Mouse (Mus musculus): ENCODE measurements at regions not wholly inside any gene's neighbourhood (a gene's known extent, or its start where the extent isn't known, plus 50 kb on each side); places are given as distances from the start of the nearest gene placed in this dataset.
"Not testable (repeated sequence)": the region's sequence is repeated elsewhere in the genome, so short reads cannot be mapped to it uniquely, and the experiment has no call there.

DNA sequence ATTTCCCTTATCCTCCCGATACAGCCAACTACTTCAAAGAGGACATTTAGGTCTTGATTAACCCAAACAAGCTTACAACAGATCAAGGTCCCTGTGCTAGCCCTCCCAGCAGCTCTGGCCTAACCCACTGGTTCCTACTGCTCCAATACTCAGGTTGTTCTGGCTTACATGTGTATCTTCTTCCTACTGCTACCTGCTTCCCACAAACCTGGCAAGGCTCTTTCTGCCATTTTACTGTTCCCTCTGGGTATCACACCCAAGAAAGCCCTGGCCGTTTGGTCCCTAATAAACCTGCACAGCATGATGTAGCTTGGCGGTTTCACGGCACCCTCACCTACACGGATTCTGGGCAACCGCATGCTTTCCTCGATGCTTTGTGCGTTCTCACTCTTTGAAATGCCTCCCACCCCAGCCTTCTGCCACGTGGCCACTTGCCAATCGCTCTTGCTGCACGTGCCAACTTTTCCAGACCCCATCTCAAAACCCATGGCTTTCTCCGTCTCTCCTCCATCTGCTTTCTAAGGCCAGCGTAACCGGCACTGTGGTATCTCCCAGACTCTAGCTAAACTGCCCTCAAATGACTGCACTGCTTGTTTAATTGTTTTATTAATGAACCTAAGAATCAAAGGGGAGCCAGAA lies 758.4 kb upstream of the Map3k7 start:
- ATAC-seq (ENCODE audit: poor library complexity, severe bottlenecking) = no peak

DNA sequence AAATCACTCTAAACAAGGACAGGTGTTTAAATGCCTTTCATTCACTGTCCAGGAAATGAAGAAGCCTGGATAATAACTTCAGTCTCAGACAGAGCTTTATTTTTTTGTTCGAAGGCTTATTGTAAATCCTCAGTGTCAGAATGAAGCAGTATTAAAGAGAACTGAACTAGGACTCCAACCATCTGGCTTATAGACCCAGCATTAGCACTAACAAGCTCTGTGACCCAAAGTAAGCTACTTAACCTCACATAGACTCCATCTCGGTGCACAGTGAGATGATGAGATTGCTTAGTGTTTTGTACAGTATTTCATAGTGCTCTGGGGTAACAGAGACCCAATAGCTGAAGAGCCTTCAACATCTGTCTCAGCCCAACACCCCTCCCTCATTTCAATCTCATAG lies 738.2 kb upstream of the Map3k7 start:
- no peak for ATAC-seq (ENCODE audit: poor library complexity, severe bottlenecking)

DNA sequence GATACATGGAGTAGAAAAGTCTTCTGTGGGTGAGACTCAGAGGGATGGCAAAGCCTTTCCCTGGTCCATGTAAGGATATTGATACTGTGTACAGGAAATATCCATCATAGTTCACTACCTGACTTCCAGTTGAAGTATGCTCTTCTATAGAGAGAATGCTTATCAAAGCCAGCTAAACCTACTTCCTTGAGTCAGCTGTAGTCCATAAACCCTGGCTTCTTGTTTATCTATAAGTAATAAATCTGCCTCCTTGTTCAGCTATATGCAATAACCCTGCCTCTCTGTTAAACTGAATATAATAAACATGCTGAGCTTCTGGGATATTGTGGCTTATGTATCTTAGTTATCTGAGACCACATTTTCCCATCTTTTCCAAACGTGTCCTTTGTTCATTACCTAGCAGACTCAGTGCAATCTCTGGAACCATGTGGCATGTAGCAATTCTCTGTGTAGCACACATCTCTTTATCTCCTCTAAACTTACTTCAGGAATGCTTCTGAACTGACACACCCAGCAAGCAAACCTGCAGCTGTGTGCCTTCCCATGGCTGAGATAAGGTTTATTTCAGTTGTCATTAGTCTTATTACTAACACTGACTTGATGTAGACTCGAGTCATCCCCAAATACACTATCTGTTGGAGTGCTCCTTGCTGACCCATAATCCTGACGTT lies 694.9 kb upstream of the Map3k7 start:
- ATAC-seq (ENCODE audit: poor library complexity, severe bottlenecking) = no peak

DNA sequence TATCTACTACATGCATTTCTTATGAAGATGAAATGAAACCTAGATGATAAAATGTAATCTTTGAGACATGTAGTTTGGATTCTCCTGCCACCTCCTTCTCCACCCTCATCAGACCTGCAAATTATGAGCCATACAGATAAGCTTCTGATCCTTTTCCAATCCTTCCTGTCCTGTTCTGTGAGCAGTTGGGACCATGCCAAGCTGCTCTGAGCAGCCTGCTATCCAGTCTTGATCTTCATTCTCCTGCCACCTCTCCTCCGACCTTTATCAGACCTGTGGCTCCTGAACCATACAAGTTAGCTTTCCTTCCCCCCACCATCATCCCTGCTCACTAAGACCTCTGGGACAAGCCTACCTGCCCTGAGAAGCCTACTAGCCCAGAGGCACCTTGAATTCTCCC lies 689.8 kb upstream of the Map3k7 start:
- no peak for ATAC-seq (ENCODE audit: poor library complexity, severe bottlenecking)

DNA sequence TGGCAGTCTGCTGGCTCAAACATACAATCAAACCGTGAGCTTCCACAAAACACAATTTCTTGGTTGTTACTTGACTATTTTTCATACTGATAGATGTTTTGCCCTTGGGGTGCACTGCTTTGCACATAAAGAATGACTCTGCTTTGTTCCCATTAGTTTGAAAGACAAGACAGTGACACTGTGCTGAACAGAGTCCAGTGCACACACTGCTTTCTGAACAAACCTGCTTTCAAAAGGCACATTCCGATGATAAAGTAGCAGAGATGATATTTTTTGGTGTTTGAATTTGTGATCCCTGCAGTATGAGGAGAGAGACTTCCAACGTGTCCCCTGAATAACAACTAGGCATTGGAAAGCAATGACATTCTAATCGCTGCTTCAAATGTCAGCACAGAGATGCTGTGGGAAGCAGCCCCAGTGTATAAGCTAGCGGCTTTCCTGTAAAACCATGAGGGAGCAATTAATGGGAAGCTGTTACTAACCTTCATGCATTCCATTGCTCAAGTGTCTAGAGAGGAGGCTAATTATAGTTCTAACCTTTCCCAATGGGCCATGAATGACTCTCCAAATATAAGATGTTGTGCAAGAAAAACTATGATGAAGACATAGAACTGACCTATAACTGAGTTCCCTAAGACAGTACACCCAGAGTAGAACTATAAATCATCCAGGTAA lies 673.5 kb upstream of the Map3k7 start:
- no peak for ATAC-seq (ENCODE audit: poor library complexity, severe bottlenecking)

DNA sequence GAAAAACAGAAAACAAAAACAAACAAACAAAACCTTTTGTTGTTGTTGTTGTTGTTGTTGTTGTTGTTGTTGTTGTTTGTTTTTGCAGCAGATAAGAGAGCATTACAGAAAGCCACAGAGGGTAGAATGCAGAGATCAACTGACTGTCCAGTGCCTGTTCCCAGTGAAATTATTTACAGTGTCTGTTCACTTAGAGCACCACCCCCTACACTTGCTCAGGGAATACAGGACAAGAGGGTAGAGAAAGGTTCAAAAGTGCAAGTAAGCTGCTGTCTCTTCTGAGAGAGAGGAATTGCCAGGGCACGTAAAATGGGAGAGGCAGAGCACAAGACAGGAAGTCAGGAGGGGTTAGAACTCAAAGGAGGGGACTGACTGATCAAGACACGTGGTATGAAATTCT lies 670.1 kb upstream of the Map3k7 start:
- ATAC-seq (ENCODE audit: poor library complexity, severe bottlenecking) = no peak

DNA sequence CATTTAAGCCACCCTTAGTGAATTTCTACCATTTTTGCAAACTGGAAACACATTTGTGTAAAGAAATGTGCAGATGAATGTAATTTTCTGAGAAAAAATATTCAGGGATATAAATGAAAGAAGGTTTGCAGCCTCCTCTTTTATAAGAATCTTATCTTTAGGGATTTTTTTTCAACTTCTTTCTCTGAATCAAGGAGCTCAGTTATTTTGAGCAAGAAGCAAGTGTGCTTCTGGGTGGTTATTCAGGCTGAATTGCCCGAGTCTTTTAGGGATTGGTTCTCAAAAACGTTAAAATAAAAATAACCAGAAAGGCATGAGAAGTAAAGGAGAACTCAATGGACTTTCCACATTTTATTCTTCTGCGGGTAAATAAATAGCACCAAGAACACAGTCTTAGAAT lies 666.0 kb upstream of the Map3k7 start:
- no peak for ATAC-seq (ENCODE audit: poor library complexity, severe bottlenecking)

DNA sequence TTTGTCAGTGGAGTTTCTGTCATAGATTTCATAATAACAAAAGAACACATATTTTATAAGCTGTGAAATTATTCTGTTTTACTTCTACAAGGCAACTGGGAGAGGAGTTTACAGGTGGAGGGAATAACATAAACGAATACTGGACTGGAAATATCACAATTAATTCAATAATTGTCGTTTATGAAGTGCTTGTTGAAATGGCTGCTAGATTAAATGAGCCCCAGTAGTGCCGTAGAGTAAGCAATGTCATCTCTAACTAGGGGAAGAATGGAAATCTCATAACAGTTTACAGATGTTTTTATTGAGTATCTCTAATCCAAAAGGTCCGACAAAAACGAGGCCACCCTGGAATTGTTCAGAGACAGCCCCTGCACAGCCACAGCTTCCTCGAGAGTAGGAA lies 644.6 kb upstream of the Map3k7 start:
- ATAC-seq (ENCODE audit: poor library complexity, severe bottlenecking) = no peak

DNA sequence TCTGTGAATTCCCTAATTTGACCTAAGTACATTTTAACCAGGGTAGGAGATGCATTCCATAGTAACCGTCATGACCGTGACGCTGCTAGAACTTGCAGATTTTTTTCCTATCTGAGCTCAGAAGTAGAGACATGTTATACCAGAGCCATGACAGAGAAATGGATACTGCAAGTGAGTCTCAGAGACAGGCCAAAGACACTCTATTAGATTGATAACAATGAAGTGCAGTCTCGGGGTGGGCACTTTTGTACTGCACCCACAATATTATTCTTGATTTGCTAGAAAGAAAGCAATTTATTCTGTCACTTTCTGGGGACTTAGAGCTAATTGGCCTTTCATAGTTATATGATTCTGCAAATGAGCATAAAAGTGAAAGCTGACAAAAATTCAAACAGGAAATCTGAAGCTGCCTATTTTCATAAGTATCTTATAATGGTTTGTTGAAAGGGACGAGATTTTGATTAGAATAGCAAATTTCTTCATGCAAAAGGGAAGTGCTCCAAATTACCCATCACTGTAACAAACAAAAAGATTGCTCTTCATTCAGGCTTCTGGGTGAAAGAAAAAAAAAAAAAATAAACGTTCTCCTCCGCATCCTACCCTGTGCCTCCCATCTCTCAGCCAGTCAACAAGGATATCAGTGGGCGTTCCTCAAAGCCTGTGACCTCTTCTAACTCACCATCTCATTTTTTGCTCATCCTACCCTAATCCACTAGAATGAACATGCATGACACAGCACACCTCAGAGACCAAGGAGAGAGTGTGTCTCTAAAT lies 643.0 kb upstream of the Map3k7 start:
- no peak for ATAC-seq (ENCODE audit: poor library complexity, severe bottlenecking)

DNA sequence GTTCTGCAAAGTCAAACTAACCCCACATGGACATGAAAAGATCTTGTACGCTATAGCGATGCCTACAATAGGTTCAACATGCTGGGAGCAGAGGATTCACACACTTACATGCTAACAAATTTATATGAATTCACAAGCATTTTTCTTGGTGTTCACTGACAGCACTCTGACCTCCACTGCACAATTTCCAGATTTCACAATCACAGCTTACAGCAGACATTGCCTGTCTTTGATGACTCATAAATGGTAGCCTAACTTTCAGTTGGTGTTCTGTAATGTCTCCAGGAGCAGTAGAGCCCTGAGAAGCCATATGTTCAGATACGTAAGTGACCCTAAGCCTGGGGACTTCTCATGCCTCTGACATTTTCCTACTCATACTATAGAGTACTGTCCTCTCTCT lies 640.1 kb upstream of the Map3k7 start:
- ATAC-seq (ENCODE audit: poor library complexity, severe bottlenecking) = no peak

DNA sequence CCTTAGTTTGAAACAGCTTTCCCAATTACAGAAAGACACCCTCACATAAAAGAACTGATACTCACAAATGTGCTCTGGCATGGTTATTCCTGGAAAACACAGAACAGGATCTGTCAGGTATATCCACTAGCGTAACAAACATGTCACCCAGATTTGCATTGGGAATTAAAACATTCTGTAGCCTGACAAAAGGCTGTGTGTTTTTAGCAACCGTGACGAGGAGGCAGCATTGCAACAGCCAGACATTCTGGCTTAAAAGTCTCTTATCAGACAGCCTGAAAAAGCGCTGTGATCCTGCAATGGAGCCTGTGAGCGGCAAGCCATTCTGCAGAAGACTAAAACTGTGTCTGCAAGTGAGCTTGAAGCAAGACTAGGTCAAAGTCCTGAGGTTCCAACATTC lies 635.1 kb upstream of the Map3k7 start:
- ATAC-seq (ENCODE audit: poor library complexity, severe bottlenecking) = no peak

DNA sequence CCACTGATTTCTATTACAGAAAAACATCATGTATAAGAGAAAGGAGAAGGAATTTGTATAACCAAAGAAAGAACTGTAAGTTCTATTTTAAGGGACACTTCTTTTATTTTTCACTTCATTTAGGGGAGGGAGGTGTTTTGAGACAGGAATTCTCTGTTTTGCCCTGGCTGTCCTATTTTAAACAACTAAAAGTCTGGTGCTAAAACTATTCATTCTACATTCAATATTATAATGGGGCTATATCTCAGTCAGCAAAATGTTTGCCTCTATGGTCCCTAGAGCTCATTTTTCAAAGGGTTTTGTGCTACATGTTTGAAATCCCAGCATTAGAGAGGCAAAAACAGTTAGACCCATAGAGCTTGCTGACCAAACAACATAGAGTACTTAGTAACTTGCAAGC lies 632.8 kb upstream of the Map3k7 start:
- ATAC-seq (ENCODE audit: poor library complexity, severe bottlenecking) = no peak

DNA sequence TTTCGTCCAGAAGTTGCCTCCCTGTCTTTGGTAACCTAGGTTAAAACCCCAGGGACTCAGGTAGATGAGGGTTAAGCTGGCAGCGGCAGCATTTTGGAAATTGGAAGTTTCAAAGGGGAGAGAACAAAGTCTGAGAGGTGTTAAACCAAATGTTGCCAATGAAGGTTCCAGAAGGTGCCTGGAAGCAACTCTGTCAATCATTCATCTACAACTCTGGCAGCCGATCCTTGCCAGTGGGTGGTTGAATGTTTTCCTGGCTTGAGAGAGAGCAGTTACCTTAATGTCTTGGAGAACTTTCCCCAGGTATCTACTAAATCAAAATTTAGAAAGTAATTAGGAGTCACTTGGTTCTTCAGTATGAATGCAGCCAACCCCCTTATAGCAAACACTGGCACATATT lies 628.2 kb upstream of the Map3k7 start:
- ATAC-seq (ENCODE audit: poor library complexity, severe bottlenecking) = no peak

DNA sequence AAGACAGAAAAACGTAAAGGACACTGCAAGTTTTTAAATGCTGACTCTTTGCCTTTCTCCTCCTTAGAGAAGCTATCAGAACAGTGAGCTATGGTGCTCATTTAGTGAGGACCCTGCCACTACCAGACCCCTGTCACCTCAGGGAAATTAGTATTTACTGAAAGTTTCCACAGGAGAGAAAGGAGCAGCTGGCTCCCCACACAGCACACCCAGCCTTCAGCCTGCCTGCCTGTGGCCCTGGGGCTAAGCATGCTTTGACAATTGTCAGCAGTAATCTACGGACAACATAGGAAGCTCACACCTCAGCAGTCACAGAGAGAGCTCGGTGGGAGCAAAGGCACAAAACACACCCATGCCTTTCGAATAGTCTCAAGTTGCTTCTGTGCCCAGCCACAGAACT lies 625.9 kb upstream of the Map3k7 start:
- ATAC-seq (ENCODE audit: poor library complexity, severe bottlenecking) = no peak

DNA sequence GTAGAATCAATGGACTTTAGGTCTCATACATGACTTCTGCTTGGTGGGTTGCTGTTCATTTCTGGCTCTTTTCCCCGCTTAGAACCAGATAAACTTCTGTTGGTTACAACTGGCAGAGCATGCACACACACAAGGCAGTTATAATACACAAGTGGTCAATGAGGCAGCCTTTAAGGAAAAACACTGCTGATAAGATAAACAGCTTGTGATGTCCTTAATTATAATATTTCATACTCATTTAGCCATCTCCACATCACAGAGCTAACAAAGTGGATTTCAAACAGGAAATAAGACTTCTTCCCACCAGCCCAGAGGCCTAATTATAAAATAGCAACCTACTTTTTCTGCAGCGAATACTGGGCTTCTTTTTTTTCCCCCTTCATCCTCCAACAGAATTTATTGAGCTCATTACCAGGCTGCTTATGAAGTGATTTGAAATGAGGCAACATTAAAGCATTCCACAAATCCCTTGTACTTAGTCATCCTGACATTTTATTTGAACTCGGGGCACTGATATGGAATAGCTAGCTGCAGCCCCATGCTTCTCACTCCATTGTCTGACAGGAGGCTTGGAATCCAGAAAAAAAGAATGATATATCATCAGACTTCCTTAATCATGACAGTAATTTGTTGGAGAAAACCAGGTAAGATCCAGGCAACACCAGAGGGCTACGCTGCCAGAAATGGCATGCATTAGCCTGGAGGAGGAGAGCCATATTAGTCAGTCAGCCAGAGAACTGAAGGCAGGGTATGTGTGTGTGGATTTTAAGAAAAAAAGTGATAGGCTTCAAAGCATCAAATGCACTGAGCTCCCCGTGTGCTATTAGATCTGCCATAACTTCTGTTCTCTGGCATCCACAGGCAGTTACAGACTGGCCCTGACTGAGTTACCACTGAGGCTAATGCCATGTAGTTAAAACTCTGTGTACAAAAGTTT lies 620.3 kb upstream of the Map3k7 start:
- no peak for ATAC-seq (ENCODE audit: poor library complexity, severe bottlenecking)

DNA sequence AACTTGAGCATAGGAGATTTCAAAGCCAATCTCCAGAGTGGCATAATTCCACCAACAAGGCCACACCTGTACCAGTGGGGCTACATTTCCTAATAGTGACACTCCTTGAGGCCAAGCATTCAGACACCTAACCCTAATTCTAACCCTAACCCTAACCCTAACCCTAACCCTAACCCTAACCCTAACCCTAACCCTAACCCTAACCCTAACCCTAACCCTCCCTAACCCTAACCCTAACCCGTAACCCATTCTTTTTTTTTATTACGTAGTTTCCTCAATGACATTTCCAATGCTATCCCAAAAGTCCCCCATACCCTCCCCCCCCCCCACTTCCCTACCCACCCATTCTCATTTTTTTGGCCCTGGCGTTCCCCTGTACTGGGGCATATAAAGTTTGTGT lies 609.9 kb upstream of the Map3k7 start:
- ATAC-seq (ENCODE audit: poor library complexity, severe bottlenecking) = not testable (repeated sequence)

DNA sequence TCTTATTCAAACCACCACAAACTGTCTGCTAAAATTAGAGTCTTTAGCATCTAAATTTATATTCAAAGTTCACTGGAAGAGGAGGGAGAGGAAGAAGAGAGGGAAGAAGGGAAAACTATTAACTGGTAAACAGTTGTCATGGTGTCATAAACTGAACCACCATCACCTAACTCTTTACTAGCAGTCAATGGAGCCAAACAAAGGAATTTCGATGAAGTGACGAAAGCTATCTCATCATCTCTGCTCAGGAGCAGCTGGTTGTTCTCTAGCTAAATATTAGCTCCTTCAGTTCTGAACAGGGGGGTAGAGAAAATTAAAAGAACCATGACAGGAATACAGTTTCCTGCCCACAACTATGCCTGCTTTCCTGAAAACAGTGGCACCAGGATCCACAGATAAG lies 608.9 kb upstream of the Map3k7 start:
- no peak for ATAC-seq (ENCODE audit: poor library complexity, severe bottlenecking)

DNA sequence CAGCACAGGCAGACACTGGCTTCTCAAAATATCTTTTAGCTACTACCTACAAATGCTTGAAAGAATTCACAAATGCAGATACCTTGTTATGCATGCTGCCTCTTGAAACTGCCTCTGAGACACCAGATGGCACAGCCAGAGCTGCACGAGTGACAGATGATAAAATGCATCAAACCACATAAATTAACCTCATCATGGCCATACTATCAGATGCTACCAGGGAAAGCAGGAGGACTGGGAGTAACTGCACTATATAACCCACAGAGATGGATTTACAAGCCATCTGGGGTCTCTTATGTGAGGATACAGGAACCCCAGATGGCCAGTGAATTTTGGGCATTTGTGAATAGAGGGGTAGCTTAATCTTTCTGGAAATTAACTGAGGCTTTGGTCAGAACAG lies 597.7 kb upstream of the Map3k7 start:
- ATAC-seq (ENCODE audit: poor library complexity, severe bottlenecking) = no peak

DNA sequence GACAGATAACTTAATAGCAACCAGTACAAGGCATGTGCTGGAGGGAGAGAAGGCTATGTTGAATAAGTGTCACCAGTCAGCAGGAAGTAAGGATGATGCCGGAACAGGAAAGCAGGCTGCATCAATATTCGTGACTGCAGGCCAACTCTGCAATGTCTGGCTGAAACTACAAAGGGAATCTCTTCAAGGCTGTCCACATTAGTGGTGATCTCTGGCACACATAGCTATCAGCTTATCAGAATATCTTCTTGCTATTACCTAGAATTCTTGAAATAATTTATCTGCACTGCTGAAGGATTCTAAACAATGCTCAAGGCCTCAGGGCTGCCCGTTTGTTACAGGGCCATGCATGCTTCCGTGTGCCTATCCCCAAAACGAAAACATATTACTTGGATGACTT lies 596.9 kb upstream of the Map3k7 start:
- ATAC-seq (ENCODE audit: poor library complexity, severe bottlenecking) = no peak

DNA sequence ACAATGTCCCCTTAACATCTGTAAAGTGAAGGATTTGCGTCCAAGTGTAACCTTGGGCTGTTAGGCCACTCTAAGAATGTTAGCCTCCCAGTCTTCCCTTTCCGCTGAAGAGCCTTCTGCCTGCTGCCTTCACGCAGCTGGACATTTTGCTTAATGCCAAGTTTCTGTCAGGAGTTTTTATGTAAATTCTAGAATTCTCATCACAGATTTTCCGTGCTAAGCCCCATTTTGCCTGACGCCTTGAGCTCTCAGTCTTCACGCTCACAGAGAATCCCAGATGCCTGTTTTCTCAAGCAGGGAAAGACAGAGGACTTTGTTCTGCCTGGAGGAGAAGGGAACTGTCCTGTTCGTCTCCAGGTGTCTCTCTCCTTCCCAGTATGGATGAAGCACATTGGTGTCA lies 593.8 kb upstream of the Map3k7 start:
- ATAC-seq (ENCODE audit: poor library complexity, severe bottlenecking) = no peak

Measured in megakaryocyte, adult 5-6 weeks (primary cell).